Mouse (Mus musculus): Measurements from ENCODE around the gene Pou4f1.

Pou4f1 gene

DNA sequence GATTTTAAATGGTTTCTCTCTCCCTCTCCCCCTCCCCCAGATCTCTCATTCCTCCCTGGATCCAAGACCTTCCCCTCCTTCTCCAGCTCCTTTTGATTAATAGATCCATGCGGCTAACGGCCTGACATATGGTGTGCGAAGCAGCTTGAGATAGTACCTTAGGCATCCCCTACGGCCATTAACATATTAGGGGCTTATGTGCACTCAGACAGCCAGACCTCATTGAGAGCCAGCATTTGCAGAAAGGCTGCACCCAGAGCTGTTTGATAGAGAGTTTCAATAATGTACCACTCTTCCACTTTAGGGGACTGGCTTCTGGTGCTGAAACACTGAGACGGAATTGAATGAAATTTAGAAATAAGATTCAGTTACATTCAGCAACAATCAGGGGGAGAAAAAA is 10.8 kb downstream of the Pou4f1 start:
- no peak for DNase-seq (ENCODE audit: low read depth, low spot score)

GRCm38 (mm10) chr14:104453824-104454223 is 14.0 kb downstream of the Pou4f1 start:
- DNase-seq (ENCODE audit: low read depth, low spot score), result no peak

DNA sequence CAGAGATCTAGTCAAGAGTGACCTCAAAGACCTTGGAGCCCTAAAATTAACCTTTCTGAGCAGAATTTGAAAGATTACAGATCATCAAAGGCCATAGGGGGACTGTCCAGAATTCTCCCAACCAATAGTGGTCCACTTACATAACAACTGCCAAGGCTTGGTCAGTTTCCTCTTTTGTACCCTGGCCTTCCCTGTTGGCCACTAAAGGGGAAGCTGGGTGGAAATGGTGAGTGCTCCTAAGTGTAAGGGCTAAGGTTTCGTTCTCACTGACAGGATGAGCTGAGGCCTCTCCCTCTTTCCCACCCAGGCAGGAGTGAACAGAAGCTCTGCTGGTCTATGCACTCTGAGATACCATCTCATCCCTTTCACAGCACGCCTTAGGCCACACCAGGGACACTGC is 33.5 kb downstream of the Pou4f1 start:
- DNase-seq (ENCODE audit: low read depth, low spot score), result no peak

DNA sequence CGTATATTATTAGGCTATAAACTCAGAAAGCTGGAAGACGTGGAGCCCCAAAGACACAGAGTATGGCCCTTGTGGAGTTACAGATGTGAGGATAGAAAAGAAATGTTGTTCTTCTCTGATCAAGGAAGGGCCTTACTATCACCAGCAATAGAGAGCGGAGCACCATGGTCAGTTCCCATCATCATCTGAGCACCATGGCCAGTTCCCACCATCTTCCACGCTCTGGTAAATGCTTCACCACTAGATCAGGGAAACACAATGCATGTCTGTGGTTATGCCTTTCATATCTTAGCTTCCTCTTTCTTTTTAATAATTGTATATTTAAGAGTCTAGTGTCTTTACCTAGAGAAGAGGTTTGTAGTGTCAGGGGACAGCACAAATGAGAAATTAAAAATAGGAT is 37.0 kb downstream of the Pou4f1 start:
- DNase-seq (ENCODE audit: low read depth, low spot score), result no peak

DNA sequence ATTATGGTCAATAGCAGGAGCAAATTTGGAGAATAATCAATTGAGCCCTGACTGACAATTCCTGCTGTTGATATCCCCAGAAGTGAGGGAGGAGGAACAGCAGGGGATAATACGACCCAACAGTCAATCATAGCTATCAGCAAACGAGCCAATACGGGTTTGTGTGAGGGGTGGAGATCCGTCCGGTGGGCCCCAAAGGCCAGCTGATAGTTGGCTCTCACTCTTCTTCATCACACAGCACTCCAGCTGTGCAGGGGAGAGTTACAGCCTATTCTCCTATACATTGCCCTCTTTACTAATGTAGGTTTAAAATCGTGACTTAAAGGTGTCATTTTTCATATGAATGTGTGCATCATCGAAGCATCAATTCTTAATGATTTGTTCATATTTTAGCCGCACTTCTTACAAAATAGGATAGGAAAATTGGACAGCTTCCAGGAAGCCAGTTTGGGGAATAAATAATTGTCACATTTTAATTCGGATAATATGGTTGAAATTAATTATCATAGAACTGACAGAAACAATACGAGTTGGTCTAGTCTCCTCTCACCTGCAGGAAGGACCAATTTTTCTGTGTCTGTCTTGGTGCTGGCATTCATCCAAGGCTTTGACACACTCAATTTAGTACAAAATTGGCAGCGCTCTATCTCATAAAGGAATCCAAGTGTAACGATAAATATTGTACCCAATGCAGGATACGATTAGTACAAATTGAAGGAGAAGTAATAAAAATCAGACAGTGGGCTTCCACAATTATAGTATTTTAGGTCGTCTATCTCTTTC is 43.9 kb downstream of the Pou4f1 start:
- DNase-seq (ENCODE audit: low read depth, low spot score), result no peak
